ENCODE assay signal across 7 mouse cellular contexts in the genomic region with DNA sequence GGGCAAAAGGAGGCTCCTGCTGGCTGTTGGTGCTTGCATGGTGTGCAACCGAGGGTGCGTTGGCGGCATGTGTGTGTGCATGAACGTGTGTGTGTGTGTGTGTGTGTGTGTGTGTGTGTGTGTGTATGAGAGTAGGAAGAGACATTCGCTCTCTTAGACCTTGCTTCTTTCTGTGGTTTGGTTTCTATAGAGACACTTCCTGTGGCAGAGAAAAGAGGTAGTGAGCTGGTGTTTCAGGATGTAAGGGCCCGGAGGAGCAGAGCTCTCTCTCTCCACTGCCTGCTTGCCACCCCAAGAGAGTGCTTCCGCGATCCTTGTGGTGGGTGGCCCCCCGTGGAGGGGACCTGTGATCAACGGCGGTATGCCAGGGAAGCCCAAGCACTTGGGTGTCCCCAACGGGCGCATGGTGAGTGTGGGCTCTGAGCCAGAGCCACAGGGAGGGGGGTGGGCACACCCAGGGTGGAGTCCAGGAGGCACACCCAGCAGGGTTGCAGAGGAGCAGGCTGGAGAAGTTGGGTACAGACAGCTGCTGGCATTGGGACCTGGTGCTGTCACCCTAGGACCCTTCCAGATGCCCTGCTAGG. TPM values are rescaled to one million over a fixed set of nuclear protein-coding genes. Genes with fewer than 3 reads are reported as not detected.
DNase-seq lines count a peak whose midpoint lies in the region; ATAC-seq lines count a peak whose summit lies in the region.

A gene (plus strand): TSS at position 202 of the 584 bp plus-strand sequence.

- no peak within 1 kb of the TSS for H3K9ac ChIP-seq in heart, embryonic 12.5 days
- no peak within 1 kb of the TSS for H3K9ac ChIP-seq in limb, embryonic 15.5 days
- H3K9ac ChIP-seq in midbrain, embryonic 15.5 days: no peak within 1 kb of the TSS

- H3K4me3 ChIP-seq in heart, embryonic 12.5 days: no peak within 1 kb of the TSS
- peak within 1 kb of the TSS; percentile 4; the same call in 1 of the 2 replicates for H3K4me3 ChIP-seq in limb, embryonic 15.5 days
- H3K4me3 ChIP-seq in midbrain, embryonic 15.5 days: no peak within 1 kb of the TSS

- H3K36me3 ChIP-seq in heart, embryonic 12.5 days: no peaks in the 10 kb centered on the region
- no peaks in the 10 kb centered on the region for H3K36me3 ChIP-seq in limb, embryonic 15.5 days
- no peaks in the 10 kb centered on the region for H3K36me3 ChIP-seq in midbrain, embryonic 15.5 days (replicated peaks)

- DNase-seq in CD4-positive helper T cell, adult 2 months (ENCODE audit: low read depth, low spot score): peak; percentile 90
- DNase-seq in MEL-GATA-1-ER (ENCODE audit: extremely low read depth, low read depth): peak; percentile 96
- DNase-seq in natural killer cell, adult 2 months (ENCODE audit: low spot score in 2 of 2): peak; percentile 63 to 70
- no peak for DNase-seq in testis, postnatal 10 days (ENCODE audit: low spot score)

- peak within 1 kb of the TSS; percentile 16; the same call in 1 of the 2 replicates for H3K4me2 ChIP-seq in heart, embryonic 12.5 days
- H3K4me2 ChIP-seq in limb, embryonic 15.5 days: 0 out of 2 replicates have a peak within 1 kb of the TSS, but pooled peaks have one; percentile 10
- H3K4me2 ChIP-seq in midbrain, embryonic 15.5 days: no peak within 1 kb of the TSS

- peaks cover 11% of the 10 kb centered on the region for H3K4me1 ChIP-seq in heart, embryonic 12.5 days (replicated peaks)
- no peaks in the 10 kb centered on the region; the same call in 1 of the 2 replicates for H3K4me1 ChIP-seq in limb, embryonic 15.5 days
- H3K4me1 ChIP-seq in midbrain, embryonic 15.5 days: no peaks in the 10 kb centered on the region

- 53% methylated on average over 13 of the region's 13 CpGs for WGBS in heart, embryonic 12.5 days
- 44% methylated on average over 13 of the region's 13 CpGs for WGBS in limb, embryonic 15.5 days
- WGBS in midbrain, embryonic 15.5 days: 68% methylated on average over 13 of the region's 13 CpGs

- no peak within 1 kb of the TSS for H3K27ac ChIP-seq in heart, embryonic 12.5 days (ENCODE audit: poor library complexity, severe bottlenecking)
- no peak within 1 kb of the TSS for H3K27ac ChIP-seq in limb, embryonic 15.5 days
- H3K27ac ChIP-seq in midbrain, embryonic 15.5 days: no peak within 1 kb of the TSS

- 0 out of 2 replicates have a peak, but pooled peaks have one; percentile 34 for ATAC-seq in heart, embryonic 12.5 days (ENCODE audit: insufficient number of reproducible peaks, low FRiP score)
- no peak for ATAC-seq in limb, embryonic 15.5 days (ENCODE audit: insufficient number of reproducible peaks, low FRiP score, low TSS enrichment, low read depth)
- no peak for ATAC-seq in midbrain, embryonic 15.5 days (replicated peaks)

- H3K9me3 ChIP-seq in heart, embryonic 12.5 days (replicated peaks): no peaks in the 10 kb centered on the region
- H3K9me3 ChIP-seq in limb, embryonic 15.5 days: no peaks in the 10 kb centered on the region
- H3K9me3 ChIP-seq in midbrain, embryonic 15.5 days: no peaks in the 10 kb centered on the region

- H3K27me3 ChIP-seq in heart, embryonic 12.5 days (replicated peaks): peaks cover 62% of the 10 kb centered on the region
- peaks cover 22% of the 10 kb centered on the region for H3K27me3 ChIP-seq in limb, embryonic 15.5 days
- 0 out of 2 replicates have a peak, but pooled peaks cover 4% of the 10 kb centered on the region for H3K27me3 ChIP-seq in midbrain, embryonic 15.5 days (replicated peaks)

RNA-seq across cellular contexts. Expression of the gene that starts here (rescaled TPM):
- 0.42 and 0.52 TPM in 2 replicates for polyA plus RNA-seq in heart, embryonic 12.5 days (2016; fragmentation: Nextera tagmentation; extraction: Ambion mirVana)
- polyA plus RNA-seq in limb, embryonic 15.5 days (2015; fragmentation: Nextera tagmentation; extraction: Ambion mirVana): 1.4 and 2.4 TPM in 2 replicates
- polyA plus RNA-seq in midbrain, embryonic 15.5 days (2015; fragmentation: Nextera tagmentation; extraction: Ambion mirVana): 0.34 and 0.52 TPM in 2 replicates

Comparison
In these comparisons a context has a peak if more than half of its experiments do, and no peak if none do; other contexts are left out.
1. Peak in ATAC-seq and H3K4me2 ChIP-seq in heart, embryonic 12.5 days; RNA of the gene not detected or under 1 TPM.